Mouse (Mus musculus): ENCODE measurements around the gene Usp33.

The Usp33 gene

GRCm38 (mm10) chr3:152342961-152343517 lies 3.2 kb upstream of the Usp33 start:
- DNase-seq = no peak

GRCm38 (mm10) chr3:152346633-152347141 lies 409 bp downstream of the Usp33 start:
- peak; percentile 72 for DNase-seq

GRCm38 (mm10) chr3:152347227-152347626 lies 949 bp downstream of the Usp33 start:
- DNase-seq = no peak

GRCm38 (mm10) chr3:152348011-152348830 lies 1.9 kb downstream of the Usp33 start:
- DNase-seq = no peak

GRCm38 (mm10) chr3:152350431-152350830 lies 4.2 kb downstream of the Usp33 start:
- DNase-seq = no peak

- DNase-seq = no peak
Observed at GRCm38 (mm10) chr3:152350966-152351365, 4.7 kb downstream of the Usp33 start.

- DNase-seq = no peak
Observed at GRCm38 (mm10) chr3:152352289-152352688, 6.0 kb downstream of the Usp33 start.

- DNase-seq = no peak
Observed at GRCm38 (mm10) chr3:152353434-152354177, 7.3 kb downstream of the Usp33 start.

GRCm38 (mm10) chr3:152355361-152355760 lies 9.1 kb downstream of the Usp33 start:
- no peak for DNase-seq

- DNase-seq = no peak
Observed at GRCm38 (mm10) chr3:152356751-152357150, 10.5 kb downstream of the Usp33 start.

- DNase-seq = peak; percentile 28
Observed at GRCm38 (mm10) chr3:152359151-152359550, 12.9 kb downstream of the Usp33 start.

GRCm38 (mm10) chr3:152364181-152364580 lies 17.9 kb downstream of the Usp33 start:
- no peak for DNase-seq

- DNase-seq = no peak
Observed at GRCm38 (mm10) chr3:152376063-152376462, 29.8 kb downstream of the Usp33 start.

GRCm38 (mm10) chr3:152384106-152384505 lies 37.8 kb downstream of the Usp33 start:
- DNase-seq = no peak

- DNase-seq = peak; percentile 95
Observed at GRCm38 (mm10) chr3:152395350-152396277, 49.3 kb downstream of the Usp33 start, which contains the start of gene Zzz3. Zzz3 (plus strand) TSS chr3:152395473.

GRCm38 (mm10) chr3:152396278-152396987 lies 50.2 kb downstream of the Usp33 start:
- DNase-seq = peak; percentile 98

GRCm38 (mm10) chr3:152396988-152397314 lies 50.7 kb downstream of the Usp33 start:
- DNase-seq = peak; percentile 73

- peak; percentile 14 for DNase-seq
Observed at GRCm38 (mm10) chr3:152397335-152397940, 51.2 kb downstream of the Usp33 start.

- DNase-seq = no peak
Observed at GRCm38 (mm10) chr3:152400441-152400840, 54.2 kb downstream of the Usp33 start.

GRCm38 (mm10) chr3:152400875-152401274 lies 54.6 kb downstream of the Usp33 start:
- no peak for DNase-seq

- DNase-seq = no peak
Observed at GRCm38 (mm10) chr3:152401964-152402670, 55.8 kb downstream of the Usp33 start.
